Mouse (Mus musculus) neural tube, embryonic 13.5 days (tissue): ENCODE results near the gene Ube3a. TPM values are rescaled to one million over a fixed set of nuclear protein-coding genes. Genes with fewer than 3 reads are reported as not detected.

Source experiments
- ATAC-seq: fragments of 200-750 bp; cut with Nextera tagmentation; 2 replicates; pipeline ENCODE4 v1.8.0; 2017; ENCODE audit warnings: low read depth, mild to moderate bottlenecking, moderate TSS enrichment, moderate library complexity
- H3K27ac ChIP-seq: fragments of 300-500 bp; sonication (generic); replicated peaks from 2 replicates; pipeline ENCODE4 v1.5.1; 2015; ENCODE audit warnings: moderate library complexity, mild to moderate bottlenecking, inconsistent platforms
- H3K27me3 ChIP-seq: fragments of 300-500 bp; sonication (generic); 2 replicates; pipeline ENCODE4 v1.6.1; 2015; ENCODE audit warnings: mild to moderate bottlenecking, inconsistent platforms
- H3K36me3 ChIP-seq: fragments of 300-500 bp; sonication (generic); 2 replicates; pipeline ENCODE4 v1.6.1; 2015; ENCODE audit warnings: mild to moderate bottlenecking, inconsistent platforms
- H3K4me1 ChIP-seq: fragments of 300-500 bp; sonication (generic); replicated peaks from 2 replicates; pipeline ENCODE4 v1.6.1; 2015; ENCODE audit warnings: inconsistent platforms
- H3K4me2 ChIP-seq: fragments of 300-500 bp; sonication (generic); 2 replicates; pipeline ENCODE4 v1.6.1; 2015; ENCODE audit warnings: inconsistent platforms, mild to moderate bottlenecking, moderate library complexity
- H3K4me3 ChIP-seq: fragments of 300-500 bp; sonication (generic); 2 replicates; pipeline ENCODE4 v1.5.1; 2015; ENCODE audit warnings: mild to moderate bottlenecking, inconsistent platforms
- H3K9ac ChIP-seq: fragments of 300-500 bp; sonication (generic); 2 replicates; pipeline ENCODE4 v1.6.1; 2015; ENCODE audit warnings: moderate library complexity, mild to moderate bottlenecking, inconsistent platforms
- H3K9me3 ChIP-seq: fragments of 300-500 bp; sonication (generic); 2 replicates; pipeline ENCODE4 v1.6.1; 2016; ENCODE audit warnings: inconsistent platforms
- WGBS: fragments of 180-500 bp; shearing (Covaris S2); methylation state at CpG from one replicate; pipeline ENCODE4 v1.1.7; 2015; 5-methylcytosine and 5-hydroxymethylcytosine counted together
- polyA plus RNA-seq: library from polyadenylated mRNA; unstranded; fragments of >200 nt; fragmentation: Nextera tagmentation; extraction: Ambion mirVana; gene quantifications from 2 replicates; pipeline ENCODE4 v1.2.1, GENCODE M21; 2015

Gene Ube3a
- 191 and 205 TPM in 2 replicates for polyA plus RNA-seq

DNA sequence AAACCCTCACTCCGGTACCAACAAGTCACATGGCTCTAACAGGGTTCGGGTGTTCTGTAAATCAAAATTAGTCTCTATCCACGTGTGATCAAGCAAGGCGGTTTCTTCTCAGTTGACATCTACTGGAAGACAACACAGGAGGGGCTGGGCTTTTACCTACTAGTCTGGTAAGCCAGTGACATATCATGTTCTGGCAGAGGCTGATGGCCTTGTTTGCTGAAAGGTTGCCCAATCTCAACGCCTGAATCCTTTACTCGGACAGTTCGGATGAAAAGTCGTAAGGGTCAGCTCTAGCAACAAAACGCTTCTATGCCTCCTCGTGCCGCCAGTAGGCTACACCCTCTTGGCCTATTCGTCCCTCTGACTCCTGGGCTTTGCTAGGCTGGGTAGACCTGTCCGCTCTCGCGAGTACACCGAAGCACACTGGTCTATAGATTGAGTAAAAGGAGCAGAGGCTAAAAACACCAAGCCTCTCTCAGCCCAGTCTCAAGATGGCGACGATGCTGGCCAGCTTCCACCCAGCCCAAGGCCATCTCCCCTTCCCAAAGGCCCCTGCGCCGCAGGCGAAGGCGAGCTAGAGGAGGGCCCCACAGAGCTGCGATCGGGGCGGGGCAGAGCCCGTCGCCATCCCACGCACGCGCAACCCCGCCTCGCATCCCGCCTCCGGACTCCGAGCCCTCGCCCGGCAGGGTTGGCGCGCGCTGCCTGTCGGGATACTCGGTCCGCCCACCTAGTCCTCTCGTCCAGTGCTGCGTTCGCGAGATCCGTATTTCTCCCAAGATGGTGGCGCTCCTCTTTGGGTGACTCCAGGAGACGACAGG lies at the start of gene Ube3a:
Gene Ube3a, plus strand, starts transcription at position 706 of the 821 bp plus-strand sequence.
- peak; percentile 97 for ATAC-seq
- no peaks in the 10 kb centered on the region for H3K27me3 ChIP-seq
- peak within 1 kb of the TSS; percentile 99 for H3K27ac ChIP-seq
- peaks cover 16% of the 10 kb centered on the region for H3K4me1 ChIP-seq
- 1% methylated on average over 50 of the region's 50 CpGs for WGBS
- H3K4me2 ChIP-seq: peak within 1 kb of the TSS; percentile 72
- no peaks in the 10 kb centered on the region for H3K36me3 ChIP-seq
- peak within 1 kb of the TSS; percentile 98 for H3K4me3 ChIP-seq
- no peaks in the 10 kb centered on the region for H3K9me3 ChIP-seq
- H3K9ac ChIP-seq: peak within 1 kb of the TSS; percentile 99

- Histone ChIP-seq H3K36me3 (no peaks in the 10 kb centered on the region), H3K9ac (no peak overlapping the region), H3K4me1 (no peaks in the 10 kb centered on the region), H3K27ac (no peak overlapping the region), H3K27me3 (no peaks in the 10 kb centered on the region), H3K4me3 (no peak overlapping the region), H3K9me3 (no peaks in the 10 kb centered on the region), H3K4me2 (no peak overlapping the region)
- ATAC-seq: no peak
These were observed 35.7 kb upstream of the Ube3a start for GRCm38 (mm10) chr7:59192831-59193230.

- Histone ChIP-seq H3K9ac (no peak overlapping the region), H3K27me3 (no peaks in the 10 kb centered on the region), H3K4me1 (no peaks in the 10 kb centered on the region), H3K4me2 (no peak overlapping the region), H3K4me3 (no peak overlapping the region), H3K9me3 (peaks cover 28% of the 10 kb centered on the region; the same call in 1 of the 2 replicates), H3K27ac (no peak overlapping the region), H3K36me3 (no peaks in the 10 kb centered on the region)
- ATAC-seq: no peak
- WGBS: 88% methylated on average over 1 of the region's 1 CpGs
These were observed 13.6 kb upstream of the Ube3a start for GRCm38 (mm10) chr7:59214911-59215310.

GRCm38 (mm10) chr7:59221244-59221643 lies 7.3 kb upstream of the Ube3a start:
- Histone ChIP-seq H3K36me3 (no peaks in the 10 kb centered on the region), H3K9ac (no peak overlapping the region), H3K9me3 (no peaks in the 10 kb centered on the region), H3K4me1 (no peaks in the 10 kb centered on the region), H3K27me3 (no peaks in the 10 kb centered on the region), H3K4me2 (no peak overlapping the region), H3K4me3 (no peak overlapping the region), H3K27ac (no peak overlapping the region)
- WGBS: 86% methylated on average over 1 of the region's 1 CpGs
- no peak for ATAC-seq

DNA sequence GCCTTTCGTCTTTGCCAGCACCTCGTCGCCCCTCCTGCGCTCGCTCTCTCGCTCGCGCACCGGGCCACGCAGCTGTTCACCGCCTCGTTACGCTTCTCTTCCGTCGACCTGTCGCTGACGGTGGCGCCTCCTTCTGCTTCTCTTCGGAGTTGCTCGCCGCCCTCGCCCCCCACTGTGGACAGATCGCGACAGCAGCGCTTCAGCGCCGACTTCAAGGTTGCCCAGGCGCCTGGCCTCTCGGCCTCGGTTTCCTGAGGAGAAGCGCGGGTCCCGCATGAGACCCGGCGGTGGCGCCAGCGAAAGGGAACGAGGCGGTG lies 274 bp downstream of the Ube3a start:
- Histone ChIP-seq H3K27me3 (no peaks in the 10 kb centered on the region), H3K27ac (peak overlapping the region; percentile 99), H3K4me3 (peak overlapping the region; percentile 98), H3K9ac (peak overlapping the region; percentile 99), H3K9me3 (no peaks in the 10 kb centered on the region), H3K4me2 (peak overlapping the region; percentile 72), H3K4me1 (peaks cover 16% of the 10 kb centered on the region), H3K36me3 (no peaks in the 10 kb centered on the region)
- under 1% methylated on average over 39 of the region's 39 CpGs for WGBS
- ATAC-seq: no peak; the same call in 1 of the 2 replicates

DNA sequence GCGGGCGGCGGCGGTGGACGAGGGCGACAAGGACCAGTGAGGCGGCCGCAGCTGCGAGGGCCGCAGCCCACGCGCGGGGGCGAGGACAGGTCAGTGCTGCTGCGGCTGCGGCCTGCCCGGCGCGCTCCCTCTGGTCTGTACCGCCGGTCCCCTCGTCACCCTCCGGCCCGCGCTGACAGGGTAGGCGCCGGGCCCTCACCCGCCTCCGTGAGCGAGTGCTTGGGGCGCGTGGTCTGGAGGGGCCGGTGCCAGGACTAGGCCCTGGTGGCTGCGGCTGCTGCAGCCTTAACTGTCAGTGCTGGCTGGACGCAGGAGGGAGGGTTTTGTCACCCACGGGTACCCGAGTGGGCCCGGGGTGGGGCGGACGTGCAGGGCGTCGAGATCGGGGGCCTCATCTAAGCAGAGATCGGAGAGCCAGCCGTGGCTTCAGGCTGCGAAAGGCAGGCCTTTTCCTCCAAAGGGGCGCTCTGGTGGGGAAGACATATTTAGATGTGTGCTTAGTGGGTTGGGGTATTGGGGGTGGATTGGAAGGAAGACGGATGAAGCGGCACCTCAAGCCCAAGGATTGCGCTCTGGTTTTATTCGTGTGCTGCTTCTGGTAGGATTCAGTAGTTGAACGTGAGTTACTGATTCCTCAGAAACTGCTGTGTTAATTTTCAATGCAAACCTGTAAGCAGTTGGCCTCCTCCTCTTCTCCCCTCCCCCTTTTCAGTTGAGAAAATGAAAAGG lies 797 bp downstream of the Ube3a start:
- no peaks in the 10 kb centered on the region for H3K27me3 ChIP-seq
- WGBS: 1% methylated on average over 37 of the region's 52 CpGs
- H3K27ac ChIP-seq: peak overlapping the region; percentile 99
- H3K9me3 ChIP-seq: no peaks in the 10 kb centered on the region
- H3K36me3 ChIP-seq: no peaks in the 10 kb centered on the region
- H3K4me2 ChIP-seq: peak overlapping the region; percentile 72
- ATAC-seq: peak; percentile 63
- peaks cover 16% of the 10 kb centered on the region for H3K4me1 ChIP-seq
- peak overlapping the region; percentile 99 for H3K9ac ChIP-seq
- peak overlapping the region; percentile 98 for H3K4me3 ChIP-seq

- Histone ChIP-seq H3K27me3 (no peaks in the 10 kb centered on the region), H3K9me3 (no peaks in the 10 kb centered on the region), H3K36me3 (no peaks in the 10 kb centered on the region), H3K4me2 (peak overlapping the region; percentile 72), H3K4me1 (peaks cover 16% of the 10 kb centered on the region), H3K4me3 (peak overlapping the region; percentile 98), H3K9ac (peak overlapping the region; percentile 99), H3K27ac (no peak overlapping the region)
- WGBS: 46% methylated on average over 4 of the region's 4 CpGs
- ATAC-seq: no peak
These were observed 1.8 kb downstream of the Ube3a start for GRCm38 (mm10) chr7:59230304-59230703.

DNA sequence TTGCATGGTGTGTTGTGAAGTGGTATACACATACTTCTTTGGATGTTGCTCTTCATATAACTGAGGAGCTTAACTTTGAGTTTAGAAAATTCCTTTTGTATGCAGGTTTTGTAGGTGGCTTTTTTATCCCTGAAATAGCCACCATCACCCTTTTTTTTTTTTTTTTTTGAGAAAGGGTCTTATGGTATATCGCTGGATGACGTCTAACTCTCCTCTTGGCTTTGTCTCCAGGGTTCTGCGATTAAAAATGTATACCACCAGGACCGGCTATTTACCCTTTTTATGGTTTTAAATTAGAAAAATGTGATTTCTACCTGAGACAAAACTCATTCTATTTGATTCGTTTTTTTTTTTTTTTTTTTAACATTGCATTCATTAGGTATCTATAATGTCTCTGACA lies 2.2 kb downstream of the Ube3a start:
- H3K27ac ChIP-seq: no peak overlapping the region
- no peaks in the 10 kb centered on the region for H3K36me3 ChIP-seq
- WGBS: 51% methylated on average over 5 of the region's 5 CpGs
- peak overlapping the region; percentile 98 for H3K4me3 ChIP-seq
- no peaks in the 10 kb centered on the region for H3K27me3 ChIP-seq
- ATAC-seq: no peak
- no peaks in the 10 kb centered on the region for H3K9me3 ChIP-seq
- peak overlapping the region; percentile 99; the same call in 1 of the 2 replicates for H3K9ac ChIP-seq
- H3K4me2 ChIP-seq: peak overlapping the region; percentile 72
- H3K4me1 ChIP-seq: peaks cover 16% of the 10 kb centered on the region

- no peak overlapping the region for H3K27ac ChIP-seq
- 85% methylated on average over 1 of the region's 1 CpGs for WGBS
- H3K36me3 ChIP-seq: no peaks in the 10 kb centered on the region
- H3K4me1 ChIP-seq: peaks cover 16% of the 10 kb centered on the region
- H3K9ac ChIP-seq: no peak overlapping the region
- no peaks in the 10 kb centered on the region for H3K9me3 ChIP-seq
- no peak for ATAC-seq
- H3K4me3 ChIP-seq: 0 out of 2 replicates have a peak overlapping the region, but pooled peaks have one; percentile 2
- H3K27me3 ChIP-seq: no peaks in the 10 kb centered on the region
- peak overlapping the region; percentile 35 for H3K4me2 ChIP-seq
These were observed 3.4 kb downstream of the Ube3a start for GRCm38 (mm10) chr7:59231960-59232359.

GRCm38 (mm10) chr7:59234773-59235401 lies 6.3 kb downstream of the Ube3a start:
- Histone ChIP-seq H3K27me3 (no peaks in the 10 kb centered on the region), H3K9ac (no peak overlapping the region), H3K36me3 (no peaks in the 10 kb centered on the region), H3K9me3 (no peaks in the 10 kb centered on the region), H3K27ac (no peak overlapping the region), H3K4me3 (no peak overlapping the region), H3K4me1 (peaks cover 16% of the 10 kb centered on the region), H3K4me2 (no peak overlapping the region)
- 95% methylated on average over 8 of the region's 8 CpGs for WGBS
- no peak for ATAC-seq

DNA sequence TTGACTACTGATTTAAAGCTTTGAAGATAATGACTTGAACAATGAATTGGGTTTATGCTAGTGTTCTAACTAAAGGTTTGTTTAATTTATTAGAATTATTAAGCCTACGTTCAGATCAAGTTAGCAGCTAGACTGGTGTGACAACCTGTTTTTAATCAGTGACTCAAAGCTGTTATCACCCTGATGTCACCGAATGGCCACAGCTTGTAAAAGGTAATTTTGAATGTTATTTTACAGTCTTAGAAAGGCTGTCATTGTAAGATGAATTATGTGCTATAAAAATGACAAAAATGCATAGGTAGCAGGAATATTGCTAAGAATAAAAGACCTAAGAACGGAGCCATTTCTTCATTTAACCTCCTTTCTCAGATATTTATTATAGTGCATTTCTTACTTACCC lies 14.7 kb downstream of the Ube3a start:
- H3K27me3 ChIP-seq: no peaks in the 10 kb centered on the region
- peaks cover 3% of the 10 kb centered on the region; the same call in 1 of the 2 replicates for H3K4me1 ChIP-seq
- H3K36me3 ChIP-seq: peaks cover 5% of the 10 kb centered on the region
- no peak overlapping the region for H3K4me3 ChIP-seq
- 73% methylated on average over 3 of the region's 3 CpGs for WGBS
- ATAC-seq: no peak
- H3K9me3 ChIP-seq: no peaks in the 10 kb centered on the region
- no peak overlapping the region for H3K27ac ChIP-seq
- no peak overlapping the region for H3K9ac ChIP-seq
- no peak overlapping the region for H3K4me2 ChIP-seq

DNA sequence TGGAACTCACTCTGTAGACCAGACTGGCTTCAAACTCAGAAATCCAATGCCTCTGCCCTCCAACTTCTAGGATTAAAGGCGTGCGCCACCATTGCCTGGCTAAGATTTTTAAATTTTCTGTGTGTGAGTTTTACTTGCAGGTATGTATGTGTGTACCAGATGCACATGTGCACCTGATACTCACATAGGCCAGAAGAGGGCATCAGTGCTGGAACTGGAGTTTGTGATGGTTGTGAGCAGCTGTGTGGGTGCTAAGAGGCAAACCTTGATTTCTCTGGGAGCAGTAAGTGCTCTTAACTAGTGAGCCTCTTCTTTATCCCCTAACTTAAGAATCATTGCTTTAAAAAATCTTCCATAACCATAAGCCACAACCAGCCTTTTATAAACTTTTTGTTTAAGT lies 17.0 kb downstream of the Ube3a start:
- no peak for ATAC-seq
- no peak overlapping the region for H3K4me2 ChIP-seq
- whole genome bisulfite sequencing: 95% methylated on average over 2 of the region's 2 CpGs
- H3K27ac ChIP-seq: no peak overlapping the region
- no peaks in the 10 kb centered on the region for H3K27me3 ChIP-seq
- H3K9me3 ChIP-seq: no peaks in the 10 kb centered on the region
- peaks cover 10% of the 10 kb centered on the region for H3K36me3 ChIP-seq
- H3K4me3 ChIP-seq: no peak overlapping the region
- H3K9ac ChIP-seq: no peak overlapping the region
- 0 out of 2 replicates have a peak, but pooled peaks cover under 1% of the 10 kb centered on the region for H3K4me1 ChIP-seq
